Mouse (Mus musculus) erythroblast, embryonic 14.5 days (primary cell): ENCODE measurements around the gene Map4k3. TPM values are rescaled to one million over a fixed set of nuclear protein-coding genes. Genes with fewer than 3 reads are reported as not detected.
"Not testable (repeated sequence)": the region's sequence is repeated elsewhere in the genome, so short reads cannot be mapped to it uniquely, and the experiment has no call there.

Experiments used
- H3K27me3 ChIP-seq: 2 replicates; pipeline ENCODE4 v1.6.1; 2012; ENCODE audit warnings: inconsistent platforms; ENCODE audit not compliant: control insufficient read depth
- H3K36me3 ChIP-seq: 2 replicates; pipeline ENCODE4 v1.6.1; 2012; ENCODE audit warnings: mild to moderate bottlenecking, inconsistent platforms; ENCODE audit not compliant: control insufficient read depth
- H3K4me1 ChIP-seq: 2 replicates; pipeline ENCODE4 v1.6.1; 2012; ENCODE audit warnings: inconsistent platforms; ENCODE audit not compliant: control insufficient read depth
- H3K4me3 ChIP-seq: replicated peaks from 2 replicates; pipeline ENCODE3; 2012; ENCODE audit warnings: moderate library complexity, mild to moderate bottlenecking, inconsistent platforms
- H3K9me3 ChIP-seq: 2 replicates; pipeline ENCODE4 v1.6.1; 2012; ENCODE audit warnings: low read length, inconsistent platforms, mixed read lengths; ENCODE audit not compliant: control insufficient read depth
- GATA1 ChIP-seq: IDR thresholded peaks from 2 replicates; pipeline ENCODE4 v1.6.1; 2012; ENCODE audit warnings: low read length, inconsistent platforms, mixed read lengths
- TAL1 ChIP-seq: IDR thresholded peaks from 3 replicates; pipeline ENCODE4 v1.6.1; 2012; ENCODE audit warnings: low read length, inconsistent platforms, mixed read lengths
- polyA plus RNA-seq: library from polyadenylated mRNA; stranded (reverse); fragments of >175 nt; gene quantifications from 2 replicates; pipeline ENCODE4 v1.2.3, GENCODE M21; 2012

Map4k3 gene
- polyA plus RNA-seq, 1 experiment: not detected

- Histone ChIP-seq H3K27me3 (peaks cover 9% of the 10 kb centered on the region), H3K4me1 (no peaks in the 10 kb centered on the region), H3K36me3 (no peaks in the 10 kb centered on the region; the same call in 1 of the 2 replicates), H3K4me3 (no peak overlapping the region), H3K9me3 (no peaks in the 10 kb centered on the region)
- no peak for TF ChIP-seq TAL1
- no peak for TF ChIP-seq GATA1
These were observed 149.2 kb downstream of the Map4k3 start for GRCm38 (mm10) chr17:80579089-80579488.

- H3K36me3 ChIP-seq: no peaks in the 10 kb centered on the region; the same call in 1 of the 2 replicates
- H3K4me3 ChIP-seq: no peak overlapping the region
- TF ChIP-seq TAL1 (no peak), GATA1 (no peak)
- no peaks in the 10 kb centered on the region for H3K9me3 ChIP-seq
- H3K27me3 ChIP-seq: peaks cover 9% of the 10 kb centered on the region
- H3K4me1 ChIP-seq: no peaks in the 10 kb centered on the region
These were observed 150.2 kb downstream of the Map4k3 start for GRCm38 (mm10) chr17:80578041-80578440.

GRCm38 (mm10) chr17:80577639-80578038, 150.6 kb downstream of the Map4k3 start, which contains the start of gene Cdkl4:
Gene Cdkl4 (minus strand): TSS chr17:80577813.
- Histone ChIP-seq H3K4me3 (peak within 1 kb of the TSS; percentile 14), H3K4me1 (no peaks in the 10 kb centered on the region), H3K36me3 (no peaks in the 10 kb centered on the region), H3K27me3 (peaks cover 9% of the 10 kb centered on the region), H3K9me3 (no peaks in the 10 kb centered on the region)
- TF ChIP-seq GATA1 (no peak), TAL1 (no peak)

GRCm38 (mm10) chr17:80577214-80577613, 151.1 kb downstream of the Map4k3 start:
- Histone ChIP-seq H3K36me3 (no peaks in the 10 kb centered on the region), H3K9me3 (no peaks in the 10 kb centered on the region), H3K4me1 (no peaks in the 10 kb centered on the region), H3K27me3 (peaks cover 9% of the 10 kb centered on the region), H3K4me3 (peak overlapping the region; percentile 14)
- no peak for TF ChIP-seq TAL1
- no peak for TF ChIP-seq GATA1

GRCm38 (mm10) chr17:80575008-80575407, 153.3 kb downstream of the Map4k3 start:
- Histone ChIP-seq H3K4me1 (no peaks in the 10 kb centered on the region), H3K27me3 (peaks cover 9% of the 10 kb centered on the region), H3K36me3 (no peaks in the 10 kb centered on the region), H3K4me3 (no peak overlapping the region), H3K9me3 (no peaks in the 10 kb centered on the region)
- no peak for TF ChIP-seq TAL1
- TF ChIP-seq GATA1: no peak

- no peaks in the 10 kb centered on the region for H3K36me3 ChIP-seq
- H3K9me3 ChIP-seq: no peaks in the 10 kb centered on the region
- TF ChIP-seq GATA1 (no peak), TAL1 (no peak)
- peaks cover 9% of the 10 kb centered on the region for H3K27me3 ChIP-seq
- no peaks in the 10 kb centered on the region for H3K4me1 ChIP-seq
- no peak overlapping the region for H3K4me3 ChIP-seq
These were observed 153.8 kb downstream of the Map4k3 start for GRCm38 (mm10) chr17:80574471-80574965.

GRCm38 (mm10) chr17:80572187-80572935, 155.9 kb downstream of the Map4k3 start:
- Histone ChIP-seq H3K4me1 (no peaks in the 10 kb centered on the region), H3K4me3 (no peak overlapping the region), H3K9me3 (no peaks in the 10 kb centered on the region), H3K36me3 (no peaks in the 10 kb centered on the region), H3K27me3 (peaks cover 8% of the 10 kb centered on the region)
- no peak for TF ChIP-seq TAL1
- TF ChIP-seq GATA1: no peak

- no peak overlapping the region for H3K4me3 ChIP-seq
- no peaks in the 10 kb centered on the region for H3K36me3 ChIP-seq
- H3K27me3 ChIP-seq: no peaks in the 10 kb centered on the region; the same call in 1 of the 2 replicates
- no peaks in the 10 kb centered on the region for H3K4me1 ChIP-seq
- H3K9me3 ChIP-seq: no peaks in the 10 kb centered on the region
- TF ChIP-seq TAL1 (no peak), GATA1 (no peak)
These were observed 156.8 kb downstream of the Map4k3 start for GRCm38 (mm10) chr17:80571460-80571859.

GRCm38 (mm10) chr17:80569718-80570117, 158.6 kb downstream of the Map4k3 start:
- not testable (repeated sequence) for H3K9me3 ChIP-seq, H3K4me1 ChIP-seq, H3K27me3 ChIP-seq, H3K36me3 ChIP-seq, H3K4me3 ChIP-seq
